Mouse (Mus musculus): ENCODE measurements around the gene S100a3. TPM values are rescaled to one million over a fixed set of nuclear protein-coding genes. Genes with fewer than 3 reads are reported as not detected.

Gene S100a3
- total RNA-seq, 1 experiment: 1.6 TPM

GRCm38 (mm10) chr3:90648981-90649380, 88.6 kb downstream of the S100a3 start:
- Histone ChIP-seq H3K36me3 (ENCODE audit: control insufficient read depth, insufficient read depth, low read length, poor library complexity, severe bottlenecking) (no peaks in the 10 kb centered on the region), H3K9ac (ENCODE audit: insufficient read depth, low read depth, low read length, poor library complexity, severe bottlenecking) (no peak overlapping the region), H3K27ac (ENCODE audit: insufficient read depth, low read depth, low read length, poor library complexity, severe bottlenecking) (no peak overlapping the region), H3K9me3 (ENCODE audit: control insufficient read depth, insufficient read depth, low read depth, low read length) (no peaks in the 10 kb centered on the region), H3K4me3 (ENCODE audit: insufficient read depth in 1 of 2, low read depth in 1 of 2, low read length in 2 of 2, poor library complexity in 1 of 2, severe bottlenecking in 1 of 2) (no peak overlapping the region), H3K4me1 (ENCODE audit: control insufficient read depth in 2 of 2, insufficient read depth in 2 of 2, low read length in 2 of 2, poor library complexity in 1 of 2) (no peaks in the 10 kb centered on the region)
- TF ChIP-seq HCFC1 (IDR thresholded peaks at IDR 0.05; ENCODE audit: borderline replicate concordance, insufficient read depth, low read length): no peak
- TF ChIP-seq ZNF384 (IDR thresholded peaks at IDR 0.05; ENCODE audit: low read depth, low read length): no peak
- no peak for TF ChIP-seq CHD2 (IDR thresholded peaks at IDR 0.05; ENCODE audit: low read depth, low read length)
- no peak for TF ChIP-seq ZC3H11A (IDR thresholded peaks at IDR 0.05; ENCODE audit: borderline replicate concordance, low read depth, low read length)
- no peak for TF ChIP-seq MAFK (IDR thresholded peaks at IDR 0.05; ENCODE audit: insufficient read depth, low read depth, low read length)
- in situ Hi-C loops (cut with MboI; ENCODE audit: low sequenced_read_pairs in 2 of 2, unreplicated experiment in 2 of 2): no loop called here
- DNase-seq (ENCODE audit: low read depth, low spot score): no peak

DNA sequence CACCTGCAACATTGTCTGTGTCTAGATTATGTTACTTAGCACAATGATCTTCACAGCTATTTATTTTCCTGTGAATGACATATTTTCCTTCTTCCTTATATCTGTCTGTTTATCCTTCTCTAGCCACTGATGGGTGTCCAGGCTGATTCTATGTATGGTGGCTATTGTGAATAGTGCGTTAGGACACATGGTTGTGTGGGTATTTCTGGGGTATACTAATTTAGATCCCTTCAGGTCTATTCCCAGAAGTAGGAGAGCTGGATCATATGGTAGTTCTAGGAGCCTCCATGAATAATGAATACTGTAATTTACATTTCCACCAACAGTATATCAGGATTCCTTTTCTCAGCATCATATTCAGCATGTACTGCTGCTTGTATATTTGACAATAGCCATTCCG, 89.5 kb downstream of the S100a3 start:
- no peak for DNase-seq (ENCODE audit: low read depth, low spot score)
- no peaks in the 10 kb centered on the region for H3K4me1 ChIP-seq (ENCODE audit: control insufficient read depth in 2 of 2, insufficient read depth in 2 of 2, low read length in 2 of 2, poor library complexity in 1 of 2)
- H3K4me3 ChIP-seq (ENCODE audit: insufficient read depth in 1 of 2, low read depth in 1 of 2, low read length in 2 of 2, poor library complexity in 1 of 2, severe bottlenecking in 1 of 2): no peak overlapping the region
- in situ Hi-C loops (cut with MboI; ENCODE audit: low sequenced_read_pairs in 2 of 2, unreplicated experiment in 2 of 2): no loop called here
- H3K9me3 ChIP-seq (ENCODE audit: control insufficient read depth, insufficient read depth, low read depth, low read length): no peaks in the 10 kb centered on the region
- no peak overlapping the region for H3K27ac ChIP-seq (ENCODE audit: insufficient read depth, low read depth, low read length, poor library complexity, severe bottlenecking)
- no peaks in the 10 kb centered on the region for H3K36me3 ChIP-seq (ENCODE audit: control insufficient read depth, insufficient read depth, low read length, poor library complexity, severe bottlenecking)
- H3K9ac ChIP-seq (ENCODE audit: insufficient read depth, low read depth, low read length, poor library complexity, severe bottlenecking): no peak overlapping the region
- TF ChIP-seq HCFC1 (IDR thresholded peaks at IDR 0.05; ENCODE audit: borderline replicate concordance, insufficient read depth, low read length): no peak
- TF ChIP-seq ZNF384 (IDR thresholded peaks at IDR 0.05; ENCODE audit: low read depth, low read length): no peak
- TF ChIP-seq CHD2 (IDR thresholded peaks at IDR 0.05; ENCODE audit: low read depth, low read length): no peak

Other genes with a start within 250 kb of the S100a3 start
- 22.9 and 43.7 TPM in 2 replicates for gene Slc27a3, start 170.6 kb upstream of the S100a3 start, total RNA-seq (2012; rRNA removed)
- 62.7 and 72.4 TPM in 2 replicates for gene Ints3, start 127.0 kb upstream of the S100a3 start, total RNA-seq (2012; rRNA removed)
- gene Npr1, start 94.7 kb upstream of the S100a3 start, total RNA-seq (2012; rRNA removed): 16.4 and 21.6 TPM in 2 replicates
- gene Ilf2, start 84.5 kb upstream of the S100a3 start, total RNA-seq (2012; rRNA removed): 153 and 165 TPM in 2 replicates
- gene Snapin, start 69.5 kb upstream of the S100a3 start, total RNA-seq (2012; rRNA removed): 24.7 and 33.6 TPM in 2 replicates
- 84.0 and 110 TPM in 2 replicates for gene Chtop, start 51.1 kb upstream of the S100a3 start, total RNA-seq (2012; rRNA removed)
- gene S100a1, start 46.2 kb upstream of the S100a3 start, total RNA-seq (2012; rRNA removed): 1.7 and 2.3 TPM in 2 replicates
- 5.3 and 8.2 TPM in 2 replicates for gene S100a13, start 46.1 kb upstream of the S100a3 start, total RNA-seq (2012; rRNA removed)
- 0.54 TPM in 1 of 2 replicates, not detected in the other for gene S100a14, start 33.7 kb upstream of the S100a3 start, total RNA-seq (2012; rRNA removed)
- 3.2 TPM in 2 replicates for gene S100a16, start 23.3 kb upstream of the S100a3 start, total RNA-seq (2012; rRNA removed)
- gene S100a2, start 29.7 kb downstream of the S100a3 start, total RNA-seq (2012; rRNA removed): not detected in 2 replicates
- not detected in 2 replicates for gene Gm42674, start 41.3 kb downstream of the S100a3 start, total RNA-seq (2012; rRNA removed)
- gene S100a4, start 43.2 kb downstream of the S100a3 start, total RNA-seq (2012; rRNA removed): 2.0 and 6.9 TPM in 2 replicates
- gene S100a5, start 47.9 kb downstream of the S100a3 start, total RNA-seq (2012; rRNA removed): not detected in 2 replicates
- 488 and 912 TPM in 2 replicates for gene S100a6, start 52.3 kb downstream of the S100a3 start, total RNA-seq (2012; rRNA removed)
- 0.32 and 1.1 TPM in 2 replicates for gene S100a7a, start 93.4 kb downstream of the S100a3 start, total RNA-seq (2012; rRNA removed)
- gene S100a8, start 108.4 kb downstream of the S100a3 start, total RNA-seq (2012; rRNA removed): not detected in 2 replicates
- gene S100a9, start 135.1 kb downstream of the S100a3 start, total RNA-seq (2012; rRNA removed): not detected in 2 replicates
- not detected in 2 replicates for gene Pglyrp4, start 166.3 kb downstream of the S100a3 start, total RNA-seq (2012; rRNA removed)
- gene Gm5849, start 217.3 kb downstream of the S100a3 start, total RNA-seq (2012; rRNA removed): not detected in 2 replicates